Mouse (Mus musculus) E14TG2a.4 (cell line): ENCODE measurements at regions not wholly inside any gene's neighbourhood (a gene's known extent, or its start where the extent isn't known, plus 50 kb on each side); places are given as distances from the start of the nearest gene placed in this dataset.

ENCODE experiments used
- CTCF ChIP-seq: conservative IDR thresholded peaks from 2 replicates; pipeline ENCODE4 v1.5.1; 2014; ENCODE audit warnings: low read length
- NANOG ChIP-seq: IDR thresholded peaks from 2 replicates; pipeline ENCODE4 v1.6.1; 2014; ENCODE audit warnings: borderline replicate concordance, low read length, mixed read lengths

DNA sequence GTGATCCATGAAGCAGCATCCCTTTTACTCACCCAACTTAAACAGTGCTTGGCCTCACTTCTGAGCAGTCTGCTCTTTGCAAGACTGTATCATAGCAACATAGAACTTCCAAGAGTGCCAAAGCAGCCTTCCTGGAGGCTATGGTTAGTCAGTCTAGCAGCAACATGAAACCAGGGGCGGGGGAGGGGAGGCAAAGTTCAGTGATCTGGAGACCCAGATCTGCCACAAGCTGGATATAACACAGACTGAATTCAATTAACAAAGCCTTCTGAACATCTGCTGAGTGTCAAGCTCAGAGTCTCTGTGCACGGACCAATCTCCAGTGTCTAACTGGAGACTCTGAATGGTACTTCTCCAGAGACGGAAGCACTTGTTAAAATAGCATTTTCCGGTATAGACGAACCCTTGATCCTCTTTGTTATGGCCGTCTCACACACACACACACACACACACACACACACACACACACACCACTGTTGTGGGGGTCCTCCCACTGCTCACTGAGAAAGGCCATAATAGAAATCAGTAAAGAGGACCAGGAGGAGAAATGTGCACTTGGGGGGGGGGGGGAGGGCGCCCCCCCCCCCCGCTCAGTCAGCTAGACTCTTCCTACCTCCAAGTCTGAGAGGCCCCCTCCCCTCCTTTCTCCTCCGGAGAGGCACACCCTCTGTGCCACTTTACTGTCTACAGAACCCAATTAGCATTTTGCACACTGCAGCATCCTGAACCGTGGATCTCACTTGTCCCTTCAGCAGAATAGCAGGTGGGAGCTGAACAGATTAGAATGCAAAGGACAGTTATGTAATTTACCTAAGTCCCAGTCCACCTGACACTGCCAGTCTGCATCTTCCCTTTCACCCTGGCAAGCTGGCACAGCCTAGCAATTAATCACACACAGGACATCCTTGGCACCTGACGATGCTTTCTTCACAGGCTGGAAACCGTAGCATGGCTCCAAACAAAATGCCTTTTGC, 112.3 kb upstream of the Slc22a22 start:
- no peak for TF ChIP-seq CTCF
- TF ChIP-seq NANOG: no peak
